Mouse (Mus musculus): ENCODE data around the gene Rdh19.

DNA sequence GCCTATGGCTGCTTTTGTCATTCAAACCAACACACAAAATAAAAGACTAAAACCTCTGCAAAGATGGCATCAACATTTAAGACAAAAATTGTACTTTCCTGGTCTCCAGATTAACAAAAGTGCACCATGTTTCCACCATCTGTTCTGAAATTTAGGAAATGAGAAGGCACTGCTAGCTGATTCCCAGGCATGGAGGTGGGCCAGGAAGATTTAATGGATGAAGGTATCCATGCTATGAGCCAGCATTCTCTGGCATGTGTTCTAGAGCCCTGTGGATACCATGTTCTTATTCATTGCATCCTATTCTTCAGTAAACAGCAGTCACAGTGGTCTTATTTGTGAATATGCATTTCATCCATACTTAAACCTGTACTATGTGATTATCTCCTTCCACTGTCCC lies 6.6 kb downstream of the Rdh19 start:
- no peak for TF ChIP-seq CTCF (IDR thresholded peaks at IDR 0.05; ENCODE audit: borderline replicate concordance, insufficient read depth, low read depth, low read length)
- TF ChIP-seq POLR2A (IDR thresholded peaks at IDR 0.05; ENCODE audit: borderline replicate concordance, insufficient read depth, low read length), result no peak

Measured in cerebellum, adult 2 months (tissue).